Mouse (Mus musculus) stomach, embryonic 16.5 days (tissue): ENCODE measurements around the gene Rps15a. TPM values are rescaled to one million over a fixed set of nuclear protein-coding genes. Genes with fewer than 3 reads are reported as not detected.

Source experiments
- ATAC-seq: fragments of 200-750 bp; cut with Nextera tagmentation; 2 replicates; pipeline ENCODE4 v1.8.0; 2017; ENCODE audit warnings: moderate number of reproducible peaks, moderate TSS enrichment; ENCODE audit not compliant: insufficient read depth, low FRiP score
- H3K27ac ChIP-seq: fragments of 300-500 bp; sonication (generic); 2 replicates; pipeline ENCODE4 v1.5.1; 2014; ENCODE audit warnings: low read length
- H3K27me3 ChIP-seq: fragments of 300-500 bp; sonication (generic); 2 replicates; pipeline ENCODE4 v1.6.1; 2014; ENCODE audit warnings: low read length, control low read depth, mixed read lengths; ENCODE audit not compliant: control insufficient read depth, insufficient read depth
- H3K36me3 ChIP-seq: fragments of 300-500 bp; sonication (generic); 2 replicates; pipeline ENCODE4 v1.6.1; 2014; ENCODE audit warnings: low read length; ENCODE audit not compliant: control insufficient read depth, insufficient read depth
- H3K4me1 ChIP-seq: fragments of 300-500 bp; sonication (generic); 2 replicates; pipeline ENCODE4 v1.6.1; 2014; ENCODE audit warnings: low read length, control low read depth, mixed read lengths; ENCODE audit not compliant: control insufficient read depth, insufficient read depth
- H3K4me2 ChIP-seq: fragments of 300-500 bp; sonication (generic); 2 replicates; pipeline ENCODE4 v1.6.1; 2014; ENCODE audit warnings: low read depth, low read length, mixed read lengths
- H3K4me3 ChIP-seq: fragments of 300-500 bp; sonication (generic); replicated peaks from 2 replicates; pipeline ENCODE4 v1.5.1; 2014; ENCODE audit warnings: mild to moderate bottlenecking, low read length
- H3K9ac ChIP-seq: fragments of 300-500 bp; sonication (generic); 2 replicates; pipeline ENCODE4 v1.6.1; 2014; ENCODE audit warnings: low read length
- H3K9me3 ChIP-seq: fragments of 300-500 bp; sonication (generic); replicated peaks from 2 replicates; pipeline ENCODE4 v1.6.1; 2016; ENCODE audit warnings: low read length, control low read depth; ENCODE audit not compliant: control insufficient read depth
- WGBS: fragments of 180-500 bp; shearing (Covaris S2); extraction: QIAGEN DNeasy Blood & Tissue Kit; methylation state at CpG from one replicate; pipeline ENCODE4 v1.1.7; 2014; 5-methylcytosine and 5-hydroxymethylcytosine counted together
- polyA plus RNA-seq: library from polyadenylated mRNA; unstranded; fragments of >200 nt; fragmentation: Nextera tagmentation; extraction: Ambion mirVana; gene quantifications from 2 replicates; pipeline ENCODE4 v1.2.1, GENCODE M21; 2015

The Rps15a gene
- polyA plus RNA-seq, 1 experiment from 2014 or later, result 707 TPM

GRCm38 (mm10) chr7:118129430-118130041 lies 13.5 kb upstream of the Rps15a start, which contains the start of gene Arl6ip1:
TSS of gene Arl6ip1 (minus strand) at chr7:118129662.
- peak within 1 kb of the TSS; percentile 94 for H3K27ac ChIP-seq
- H3K36me3 ChIP-seq, result peaks cover 9% of the 10 kb centered on the region; the same call in 1 of the 2 replicates
- no peaks in the 10 kb centered on the region for H3K9me3 ChIP-seq
- no peaks in the 10 kb centered on the region for H3K27me3 ChIP-seq
- under 1% methylated on average over 39 of the region's 39 CpGs for WGBS
- peak within 1 kb of the TSS; percentile 85 for H3K4me3 ChIP-seq
- H3K4me1 ChIP-seq, result peaks cover 21% of the 10 kb centered on the region
- peak; percentile 100 for ATAC-seq
- peak within 1 kb of the TSS; percentile 94 for H3K9ac ChIP-seq
- H3K4me2 ChIP-seq, result peak within 1 kb of the TSS; percentile 67

DNA sequence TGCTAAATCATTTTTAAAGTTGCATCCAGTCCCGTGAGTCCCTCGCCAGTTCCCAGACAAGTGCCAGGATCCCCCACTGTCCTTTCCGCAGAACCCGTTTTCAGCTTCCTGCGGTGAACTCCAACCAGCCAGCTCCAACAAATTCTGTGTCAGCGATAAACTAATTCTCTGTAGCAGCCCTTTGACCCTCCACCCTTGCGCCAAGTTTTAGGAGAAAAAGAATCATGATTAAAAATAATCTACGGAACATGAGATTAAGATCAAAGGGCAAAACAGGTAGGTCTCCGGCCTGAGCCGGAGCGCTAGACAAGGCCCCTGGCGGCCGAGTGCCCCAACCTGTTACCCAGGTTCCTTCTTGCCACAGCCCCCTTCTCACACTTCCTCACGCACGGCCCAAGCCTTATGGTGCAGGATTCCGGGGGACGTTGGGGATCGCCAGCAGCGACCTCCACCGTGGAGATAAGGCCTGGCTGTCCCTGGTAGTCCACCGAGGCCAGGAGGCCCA lies 13.0 kb upstream of the Rps15a start:
- H3K27me3 ChIP-seq, result no peaks in the 10 kb centered on the region
- under 1% methylated on average over 21 of the region's 21 CpGs for WGBS
- peak overlapping the region; percentile 67 for H3K4me2 ChIP-seq
- ATAC-seq, result peak; percentile 63
- peaks cover 9% of the 10 kb centered on the region; the same call in 1 of the 2 replicates for H3K36me3 ChIP-seq
- peak overlapping the region; percentile 85 for H3K4me3 ChIP-seq
- peaks cover 24% of the 10 kb centered on the region for H3K4me1 ChIP-seq
- H3K27ac ChIP-seq, result peak overlapping the region; percentile 94
- H3K9me3 ChIP-seq, result no peaks in the 10 kb centered on the region
- peak overlapping the region; percentile 94 for H3K9ac ChIP-seq

- no peaks in the 10 kb centered on the region for H3K9me3 ChIP-seq
- H3K4me3 ChIP-seq, result no peak overlapping the region
- peak overlapping the region; percentile 67 for H3K4me2 ChIP-seq
- no peak for ATAC-seq
- WGBS, result 50% methylated on average over 11 of the region's 11 CpGs
- H3K27ac ChIP-seq, result no peak overlapping the region
- peaks cover 17% of the 10 kb centered on the region for H3K36me3 ChIP-seq
- peaks cover 24% of the 10 kb centered on the region for H3K4me1 ChIP-seq
- H3K9ac ChIP-seq, result no peak overlapping the region
- no peaks in the 10 kb centered on the region for H3K27me3 ChIP-seq
Observed at GRCm38 (mm10) chr7:118126219-118126875, 10.4 kb upstream of the Rps15a start.

- Histone ChIP-seq H3K9me3 (no peaks in the 10 kb centered on the region), H3K4me1 (peaks cover 24% of the 10 kb centered on the region), H3K4me3 (no peak overlapping the region), H3K27ac (no peak overlapping the region), H3K36me3 (peaks cover 22% of the 10 kb centered on the region), H3K4me2 (no peak overlapping the region), H3K27me3 (no peaks in the 10 kb centered on the region), H3K9ac (no peak overlapping the region)
- ATAC-seq, result no peak
Observed at GRCm38 (mm10) chr7:118125736-118126135, 9.7 kb upstream of the Rps15a start.

GRCm38 (mm10) chr7:118123512-118124411 lies 7.8 kb upstream of the Rps15a start:
- Histone ChIP-seq H3K36me3 (peaks cover 29% of the 10 kb centered on the region), H3K9ac (peak overlapping the region; percentile 48; the same call in 1 of the 2 replicates), H3K27ac (no peak overlapping the region; the same call in 1 of the 2 replicates), H3K4me3 (no peak overlapping the region), H3K4me2 (no peak overlapping the region), H3K9me3 (no peaks in the 10 kb centered on the region), H3K27me3 (no peaks in the 10 kb centered on the region), H3K4me1 (peaks cover 20% of the 10 kb centered on the region)
- 65% methylated on average over 4 of the region's 4 CpGs for WGBS
- ATAC-seq, result no peak

DNA sequence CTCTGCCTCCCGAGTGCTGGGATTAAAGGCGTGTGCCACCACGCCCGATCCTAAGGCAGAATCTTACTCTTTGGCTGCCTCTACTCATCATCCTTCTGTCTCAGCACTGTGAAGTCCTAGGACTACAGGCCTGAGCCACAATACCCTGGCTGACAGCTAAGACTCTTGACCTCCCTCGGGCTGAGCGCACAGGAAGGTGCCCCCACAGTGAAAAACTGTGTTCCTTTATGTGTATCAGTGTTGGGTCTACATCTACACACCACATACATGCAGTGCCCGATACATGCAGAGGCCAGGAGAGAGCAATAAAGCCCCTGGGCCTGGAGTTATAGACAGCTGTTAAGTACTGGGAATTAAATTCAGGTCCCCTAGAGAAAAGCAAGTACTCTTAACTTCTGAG lies 6.2 kb upstream of the Rps15a start:
- WGBS, result 96% methylated on average over 7 of the region's 7 CpGs
- no peaks in the 10 kb centered on the region for H3K27me3 ChIP-seq
- H3K9me3 ChIP-seq, result no peaks in the 10 kb centered on the region
- peaks cover 13% of the 10 kb centered on the region for H3K4me1 ChIP-seq
- H3K9ac ChIP-seq, result no peak overlapping the region
- ATAC-seq, result no peak
- H3K4me3 ChIP-seq, result no peak overlapping the region
- H3K4me2 ChIP-seq, result no peak overlapping the region
- no peak overlapping the region for H3K27ac ChIP-seq
- H3K36me3 ChIP-seq, result peaks cover 31% of the 10 kb centered on the region

DNA sequence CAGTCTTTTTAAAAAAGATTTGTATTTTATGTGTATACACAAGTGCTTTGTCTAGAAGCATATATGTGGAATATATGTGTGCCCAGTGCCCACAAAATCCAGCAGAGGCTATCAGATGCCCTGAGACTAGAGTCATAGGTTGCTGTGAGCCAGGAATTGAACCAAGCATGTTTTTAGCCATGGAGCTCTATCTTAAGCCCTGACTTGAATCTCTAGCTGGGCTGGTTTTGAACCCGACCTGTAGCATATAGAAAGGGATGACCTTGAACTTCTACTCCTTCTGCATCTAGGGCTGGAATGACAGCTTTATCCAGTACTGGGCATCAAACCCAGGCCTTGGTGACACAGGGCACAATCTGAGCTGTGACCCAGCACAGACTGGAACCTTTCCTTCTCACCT lies 4.7 kb upstream of the Rps15a start:
- H3K4me3 ChIP-seq, result no peak overlapping the region
- H3K4me1 ChIP-seq, result peaks cover 4% of the 10 kb centered on the region; the same call in 1 of the 2 replicates
- 69% methylated on average over 1 of the region's 1 CpGs for WGBS
- no peaks in the 10 kb centered on the region for H3K27me3 ChIP-seq
- ATAC-seq, result no peak
- no peak overlapping the region for H3K9ac ChIP-seq
- H3K36me3 ChIP-seq, result peaks cover 24% of the 10 kb centered on the region
- no peak overlapping the region for H3K4me2 ChIP-seq
- H3K9me3 ChIP-seq, result no peaks in the 10 kb centered on the region
- no peak overlapping the region for H3K27ac ChIP-seq

- WGBS, result 77% methylated on average over 5 of the region's 5 CpGs
- H3K27ac ChIP-seq, result 0 out of 2 replicates have a peak overlapping the region, but pooled peaks have one; percentile 7
- ATAC-seq, result no peak
Observed at GRCm38 (mm10) chr7:118119946-118120345, 4.0 kb upstream of the Rps15a start.

More at GRCm38 (mm10) chr7:118119946-118120345, 4.0 kb upstream of the Rps15a start:
- no peak overlapping the region for H3K9ac ChIP-seq
- no peak overlapping the region for H3K4me2 ChIP-seq
- H3K9me3 ChIP-seq, result no peaks in the 10 kb centered on the region
- no peak overlapping the region for H3K4me3 ChIP-seq
- peaks cover 4% of the 10 kb centered on the region; the same call in 1 of the 2 replicates for H3K4me1 ChIP-seq
- no peaks in the 10 kb centered on the region for H3K27me3 ChIP-seq
- H3K36me3 ChIP-seq, result peaks cover 23% of the 10 kb centered on the region; the same call in 1 of the 2 replicates
